Mouse (Mus musculus) MEL (cell line): ENCODE results near the gene Ankmy1. TPM values are rescaled to one million over a fixed set of nuclear protein-coding genes. Genes with fewer than 3 reads are reported as not detected.

ENCODE experiments used
- DNase-seq: peaks from one replicate; pipeline ENCODE4 v3.0.0; 2011; ENCODE audit warnings: low read depth, low spot score
- H3K27ac ChIP-seq: 2 replicates; pipeline ENCODE4 v1.5.1; 2012; ENCODE audit warnings: low read depth, mild to moderate bottlenecking, control low read depth, low read length, moderate library complexity; ENCODE audit not compliant: control insufficient read depth
- H3K27me3 ChIP-seq, 2 experiments: fragments of 150-350 bp in 1 of 2; sonication (generic) in 1 of 2; 2 replicates each; pipeline ENCODE4 v1.6.1; 2012; ENCODE audit warnings: low read length in 2 of 2, mild to moderate bottlenecking in 2 of 2, improper control_type of control experiment in 1 of 2, moderate library complexity in 1 of 2; ENCODE audit not compliant: insufficient read depth in 2 of 2, control insufficient read depth in 1 of 2
- H3K36me3 ChIP-seq, 2 experiments: 2 replicates each; pipeline ENCODE4 v1.6.1; 2012 to 2014; ENCODE audit warnings: low read length in 2 of 2, improper control_type of control experiment in 1 of 2, inconsistent platforms in 1 of 2, mild to moderate bottlenecking in 1 of 2; ENCODE audit not compliant: insufficient read depth in 2 of 2, control insufficient read depth in 1 of 2
- H3K4me1 ChIP-seq, 2 experiments: fragments of 150-350 bp in 1 of 2; sonication (generic) in 1 of 2; 2 replicates each; pipeline ENCODE4 v1.6.1; 2012; ENCODE audit warnings: low read length in 2 of 2, improper control_type of control experiment in 1 of 2, mild to moderate bottlenecking in 1 of 2; ENCODE audit not compliant: insufficient read depth in 2 of 2, control insufficient read depth in 1 of 2
- H3K4me3 ChIP-seq, 2 experiments: fragments of 150-350 bp in 1 of 2; sonication (generic) in 1 of 2; 2 replicates each; pipeline ENCODE4 v1.5.1; 2012; ENCODE audit warnings: low read depth in 2 of 2, low read length in 2 of 2, mild to moderate bottlenecking in 2 of 2, moderate library complexity in 2 of 2, control low read depth in 1 of 2, improper control_type of control experiment in 1 of 2; ENCODE audit not compliant: control insufficient read depth in 1 of 2, insufficient read depth in 1 of 2
- H3K79me2 ChIP-seq: 2 replicates; pipeline ENCODE4 v1.6.1; 2012; ENCODE audit warnings: mild to moderate bottlenecking, low read length, moderate library complexity; ENCODE audit not compliant: control insufficient read depth, poor library complexity, insufficient read depth
- H3K9ac ChIP-seq: 2 replicates; pipeline ENCODE4 v1.6.1; 2012; ENCODE audit warnings: low read depth, mild to moderate bottlenecking, control low read depth, low read length, moderate library complexity; ENCODE audit not compliant: control insufficient read depth, poor library complexity, severe bottlenecking
- H3K9me3 ChIP-seq: fragments of 150-350 bp; sonication (generic); replicated peaks from 2 replicates; pipeline ENCODE4 v1.6.1; 2012; ENCODE audit warnings: mild to moderate bottlenecking, low read length, improper control_type of control experiment, moderate library complexity; ENCODE audit not compliant: insufficient read depth
- BHLHE40 ChIP-seq: IDR thresholded peaks from 2 replicates; pipeline ENCODE4 v1.6.1; 2012; ENCODE audit warnings: low read depth, mild to moderate bottlenecking, inconsistent platforms, low read length, improper control_type of control experiment, borderline replicate concordance
- CHD1 ChIP-seq: IDR thresholded peaks from 2 replicates; pipeline ENCODE4 v1.6.1; 2012; ENCODE audit warnings: low read depth, mild to moderate bottlenecking, inconsistent platforms, low read length, improper control_type of control experiment
- E2F4 ChIP-seq: IDR thresholded peaks from 2 replicates; pipeline ENCODE4 v1.6.1; 2011; ENCODE audit warnings: low read depth, low read length, improper control_type of control experiment, borderline replicate concordance
- EP300 ChIP-seq, 2 experiments: IDR thresholded peaks; 2 replicates each; pipeline ENCODE4 v1.6.1; 2011; ENCODE audit warnings: improper control_type of control experiment in 2 of 2, low read length in 2 of 2, low read depth in 1 of 2, mild to moderate bottlenecking in 1 of 2
- ETS1 ChIP-seq: IDR thresholded peaks from 2 replicates; pipeline ENCODE4 v1.6.1; 2012; ENCODE audit warnings: low read depth, mild to moderate bottlenecking, inconsistent platforms, low read length, improper control_type of control experiment, moderate library complexity
- GATA1 ChIP-seq: IDR thresholded peaks from 2 replicates; pipeline ENCODE4 v1.6.1; 2011; ENCODE audit warnings: low read depth, low read length, improper control_type of control experiment
- HCFC1 ChIP-seq: IDR thresholded peaks from 2 replicates; pipeline ENCODE4 v1.6.1; 2012; ENCODE audit warnings: low read depth, mild to moderate bottlenecking, inconsistent platforms, low read length, improper control_type of control experiment, moderate library complexity
- KAT2A ChIP-seq: conservative IDR thresholded peaks from 2 replicates; pipeline ENCODE4 v1.6.1; 2012; ENCODE audit warnings: low read depth, low read length, improper control_type of control experiment, inconsistent platforms
- MAX ChIP-seq: IDR thresholded peaks from 2 replicates; pipeline ENCODE4 v1.6.1; 2011; ENCODE audit warnings: low read length, improper control_type of control experiment
- MEF2A ChIP-seq: IDR thresholded peaks from 2 replicates; pipeline ENCODE4 v1.6.1; 2014; ENCODE audit warnings: low read depth, mild to moderate bottlenecking, inconsistent platforms, low read length, improper control_type of control experiment; ENCODE audit not compliant: poor library complexity, insufficient replicate concordance, severe bottlenecking; ENCODE audit errors: extremely low read depth
- MXI1 ChIP-seq: IDR thresholded peaks from 2 replicates; pipeline ENCODE4 v1.6.1; 2011; ENCODE audit warnings: mild to moderate bottlenecking, low read depth, low read length, improper control_type of control experiment
- MYC ChIP-seq: IDR thresholded peaks from 2 replicates; pipeline ENCODE4 v1.6.1; 2011; ENCODE audit warnings: low read depth, mild to moderate bottlenecking, low read length, improper control_type of control experiment, moderate library complexity
- NELFE ChIP-seq: IDR thresholded peaks from 2 replicates; pipeline ENCODE4 v1.6.1; 2011; ENCODE audit warnings: low read depth, low read length, improper control_type of control experiment
- NRF1 ChIP-seq: IDR thresholded peaks from 2 replicates; pipeline ENCODE4 v1.6.1; 2014; ENCODE audit warnings: low read depth, mild to moderate bottlenecking, inconsistent platforms, low read length, improper control_type of control experiment, moderate library complexity; ENCODE audit not compliant: poor library complexity, insufficient read depth, severe bottlenecking
- RAD21 ChIP-seq: IDR thresholded peaks from 2 replicates; pipeline ENCODE4 v1.6.1; 2011; ENCODE audit warnings: mild to moderate bottlenecking, low read depth, low read length, improper control_type of control experiment
- SIN3A ChIP-seq: IDR thresholded peaks from 2 replicates; pipeline ENCODE4 v1.6.1; 2012; ENCODE audit warnings: low read length, improper control_type of control experiment, inconsistent platforms
- SMC3 ChIP-seq: IDR thresholded peaks from 2 replicates; pipeline ENCODE4 v1.6.1; 2011; ENCODE audit warnings: low read depth, low read length, improper control_type of control experiment
- TAL1 ChIP-seq: IDR thresholded peaks from 2 replicates; pipeline ENCODE4 v1.6.1; 2012; ENCODE audit warnings: mild to moderate bottlenecking, inconsistent platforms, low read length, moderate library complexity, mixed read lengths
- TCF12 ChIP-seq: IDR thresholded peaks from 2 replicates; pipeline ENCODE4 v1.6.1; 2014; ENCODE audit warnings: low read depth, mild to moderate bottlenecking, inconsistent platforms, low read length, improper control_type of control experiment, moderate library complexity
- USF1 ChIP-seq: IDR thresholded peaks from 2 replicates; pipeline ENCODE4 v1.6.1; 2014; ENCODE audit warnings: low read depth, mild to moderate bottlenecking, inconsistent platforms, low read length, improper control_type of control experiment, moderate library complexity
- USF2 ChIP-seq, 2 experiments: IDR thresholded peaks; 2 replicates each; pipeline ENCODE4 v1.6.1; 2011 to 2012; ENCODE audit warnings: improper control_type of control experiment in 2 of 2, low read length in 2 of 2, borderline replicate concordance in 1 of 2, inconsistent platforms in 1 of 2, low read depth in 1 of 2, mild to moderate bottlenecking in 1 of 2; ENCODE audit not compliant: insufficient read depth in 1 of 2
- ZNF384 ChIP-seq: IDR thresholded peaks from 2 replicates; pipeline ENCODE4 v1.6.1; 2012; ENCODE audit warnings: low read depth, mild to moderate bottlenecking, inconsistent platforms, low read length, improper control_type of control experiment
- polyA plus RNA-seq, 2 experiments: library from polyadenylated mRNA; stranded (reverse) in 1 of 2; unstranded in 1 of 2; fragments of >175 nt in 1 of 2; fragments of >200 nt in 1 of 2; gene quantifications; 2 replicates each; pipeline versions ENCODE4 v1.2.1 to v1.2.4; 2012; ENCODE audit warnings: low replicate concordance in 2 of 2, low read depth in 1 of 2; ENCODE audit not compliant: insufficient read length in 2 of 2, insufficient read depth in 1 of 2, missing spikeins in 1 of 2
- total RNA-seq: library from RNA; depleted of rRNA; stranded (reverse); fragments of 300-350 nt; gene quantifications from 2 replicates; pipeline ENCODE4 v1.2.3, GENCODE M21; 2012

The Ankmy1 gene
- total and polyA plus RNA-seq, 3 experiments, result 0.08 TPM; not detected in 2

DNA sequence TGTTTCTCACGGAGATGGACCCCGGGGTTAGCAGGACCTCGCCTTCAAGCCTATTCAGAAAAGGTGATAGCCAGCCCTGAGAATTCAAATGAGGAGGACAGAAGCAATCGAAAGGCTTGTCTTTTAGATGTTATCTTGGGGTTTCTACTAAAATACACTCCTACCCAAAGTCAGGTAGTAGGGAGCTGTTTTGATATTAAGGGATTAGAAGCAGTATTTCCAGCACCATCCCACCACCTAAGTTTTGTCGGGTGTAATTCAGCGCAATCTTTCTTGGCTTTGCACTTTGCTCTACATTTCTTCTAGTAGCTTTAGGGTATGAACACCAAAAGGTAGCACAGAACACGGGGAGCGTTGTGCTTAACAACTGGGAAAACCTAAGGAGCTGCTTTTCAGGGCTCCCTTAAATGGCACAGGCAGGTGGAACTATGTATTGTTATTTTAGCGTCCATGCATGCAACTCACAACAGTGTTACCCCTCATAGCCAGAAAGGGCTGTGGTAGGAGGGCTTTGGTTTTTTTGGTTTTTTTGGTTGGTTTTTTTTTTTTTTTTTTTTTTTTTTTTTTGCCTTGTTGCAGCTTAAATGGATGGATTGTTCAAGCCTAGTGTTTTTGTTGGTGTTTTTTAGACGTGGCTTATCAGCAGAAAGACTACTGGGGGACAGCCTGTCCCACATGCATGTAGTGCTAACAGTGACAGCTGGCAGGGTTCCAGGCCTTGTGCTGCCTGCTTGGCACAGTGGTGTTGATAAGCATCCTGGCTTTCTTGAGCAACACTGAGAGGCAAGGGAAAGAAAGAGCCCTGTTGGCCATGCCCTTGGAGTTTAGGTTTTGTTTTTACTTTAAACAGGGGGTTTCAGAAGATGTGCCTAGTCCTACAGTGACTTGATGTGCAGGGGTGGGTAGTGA is 32.6 kb upstream of the Ankmy1 start:
- H3K36me3 ChIP-seq, result peaks cover 0 to 13% of the 10 kb centered on the region in 2 experiments; a peak in 2 of 4 replicates
- H3K4me3 ChIP-seq, result peak overlapping the region; percentile 70 to 85
- peak; percentile 94 for DNase-seq
- H3K27ac ChIP-seq, result peak overlapping the region; percentile 29
- peak; percentile 99 for TF ChIP-seq MXI1
- TF ChIP-seq MAX, result peak; percentile 90
- peak; percentile 89 for TF ChIP-seq ETS1
- TF ChIP-seq SIN3A, result peak; percentile 98
- TF ChIP-seq EP300 (IDR thresholded peaks at IDR 0.05; ENCODE audit: low read depth in 1 of 2, low read length in 2 of 2), result peak; percentile 65 to 68; a peak in 3 of 4 replicates
- TF ChIP-seq RAD21, result no peak
- TF ChIP-seq KAT2A, result 0 out of 2 replicates have a peak, but pooled peaks have one; percentile 38
- peak; percentile 52 for TF ChIP-seq TAL1
- TF ChIP-seq SMC3, result no peak
- no peak for TF ChIP-seq MEF2A
- no peak for TF ChIP-seq NELFE
- peak; percentile 87 for TF ChIP-seq GATA1
- TF ChIP-seq E2F4, result no peak
- TF ChIP-seq BHLHE40, result peak; percentile 69; the same call in 1 of the 2 replicates
- no peak for TF ChIP-seq NRF1
- peak; percentile 73; the same call in 1 of the 2 replicates for TF ChIP-seq MYC
- TF ChIP-seq CHD1, result 0 out of 2 replicates have a peak, but pooled peaks have one; percentile 36
- TF ChIP-seq USF2 (IDR thresholded peaks at IDR 0.05; ENCODE audit: borderline replicate concordance in 1 of 2, insufficient read depth in 1 of 2, low read depth in 1 of 2, low read length in 2 of 2), result no peak
- TF ChIP-seq HCFC1, result peak; percentile 56
- TF ChIP-seq TCF12, result peak; percentile 40
- peak; percentile 18; the same call in 1 of the 2 replicates for TF ChIP-seq USF1
- TF ChIP-seq ZNF384, result peak; percentile 89
- H3K27me3 ChIP-seq, result no peaks in the 10 kb centered on the region
- H3K4me1 ChIP-seq, result peaks cover 4 to 22% of the 10 kb centered on the region in 2 experiments
- H3K9me3 ChIP-seq, result no peaks in the 10 kb centered on the region
- H3K9ac ChIP-seq, result peak overlapping the region; percentile 87
- peaks cover 12% of the 10 kb centered on the region for H3K79me2 ChIP-seq
